Mouse (Mus musculus) neural tube, embryonic 14.5 days (tissue): ENCODE data around the gene Fut8. TPM values are rescaled to one million over a fixed set of nuclear protein-coding genes. Genes with fewer than 3 reads are reported as not detected.

Experiments
- ATAC-seq: fragments of 200-750 bp; cut with Nextera tagmentation; 2 replicates; pipeline ENCODE4 v1.8.0; 2017; ENCODE audit warnings: low read depth, mild to moderate bottlenecking, moderate TSS enrichment, moderate library complexity
- H3K27ac ChIP-seq: fragments of 300-500 bp; sonication (generic); 2 replicates; pipeline ENCODE4 v1.5.1; 2014; ENCODE audit warnings: low read depth, mild to moderate bottlenecking, control low read depth, low read length, moderate library complexity, mixed read lengths
- H3K27me3 ChIP-seq: fragments of 300-500 bp; sonication (generic); 2 replicates; pipeline ENCODE4 v1.6.1; 2014; ENCODE audit warnings: low read length; ENCODE audit not compliant: control insufficient read depth, insufficient read depth
- H3K36me3 ChIP-seq: fragments of 300-500 bp; sonication (generic); 2 replicates; pipeline ENCODE4 v1.6.1; 2014; ENCODE audit warnings: low read length, mixed read lengths; ENCODE audit not compliant: control insufficient read depth, insufficient read depth
- H3K4me1 ChIP-seq: fragments of 300-500 bp; sonication (generic); 2 replicates; pipeline ENCODE4 v1.6.1; 2014; ENCODE audit warnings: low read length; ENCODE audit not compliant: control insufficient read depth, insufficient read depth
- H3K4me2 ChIP-seq: fragments of 300-500 bp; sonication (generic); 2 replicates; pipeline ENCODE4 v1.6.1; 2014; ENCODE audit warnings: mild to moderate bottlenecking, low read depth, low read length, control low read depth
- H3K4me3 ChIP-seq: fragments of 300-500 bp; sonication (generic); 2 replicates; pipeline ENCODE4 v1.5.1; 2014; ENCODE audit warnings: low read depth, low read length, control low read depth, mixed read lengths
- H3K9ac ChIP-seq: fragments of 300-500 bp; sonication (generic); replicated peaks from 2 replicates; pipeline ENCODE4 v1.6.1; 2014; ENCODE audit warnings: low read depth, mild to moderate bottlenecking, control low read depth, low read length, mixed read lengths
- H3K9me3 ChIP-seq: fragments of 300-500 bp; sonication (generic); 2 replicates; pipeline ENCODE4 v1.6.1; 2016; ENCODE audit warnings: low read length; ENCODE audit not compliant: control insufficient read depth
- WGBS: fragments of 180-500 bp; shearing (Covaris S2); extraction: QIAGEN DNeasy Blood & Tissue Kit; methylation state at CpG from one replicate; pipeline ENCODE4 v1.1.7; 2014; 5-methylcytosine and 5-hydroxymethylcytosine counted together
- polyA plus RNA-seq: library from polyadenylated mRNA; unstranded; fragments of >200 nt; fragmentation: Nextera tagmentation; extraction: Ambion mirVana; gene quantifications from 2 replicates; pipeline ENCODE4 v1.2.1, GENCODE M21; 2014

Gene Fut8
- polyA plus RNA-seq, 1 experiment from 2014 or later = 74.6 TPM

DNA sequence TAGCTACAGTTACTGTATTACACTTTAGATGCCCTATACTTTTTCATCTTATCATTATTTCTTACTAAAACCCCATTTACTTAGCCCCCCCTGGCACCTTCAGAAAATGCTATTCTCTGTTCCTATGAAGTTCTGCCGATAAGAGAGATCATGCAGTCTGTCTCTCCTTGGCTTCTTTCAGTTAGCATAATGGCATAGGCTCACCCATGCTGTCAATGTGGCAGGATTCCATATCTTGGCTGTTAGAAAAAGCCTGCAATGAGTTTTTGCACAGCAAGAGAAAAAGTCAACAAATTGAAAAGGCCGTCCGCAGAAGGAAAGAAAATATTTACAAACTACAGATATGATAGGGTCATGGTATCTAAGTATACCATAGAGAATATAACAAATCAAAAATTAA lies 253.6 kb downstream of the Fut8 start:
- no peak overlapping the region for H3K27ac ChIP-seq
- no peaks in the 10 kb centered on the region for H3K9me3 ChIP-seq
- 90% methylated on average over 3 of the region's 3 CpGs for WGBS
- no peak for ATAC-seq
- no peaks in the 10 kb centered on the region for H3K36me3 ChIP-seq
- H3K4me2 ChIP-seq = no peak overlapping the region
- H3K9ac ChIP-seq = no peak overlapping the region
- no peak overlapping the region for H3K4me3 ChIP-seq
- no peaks in the 10 kb centered on the region for H3K4me1 ChIP-seq
- no peaks in the 10 kb centered on the region for H3K27me3 ChIP-seq

DNA sequence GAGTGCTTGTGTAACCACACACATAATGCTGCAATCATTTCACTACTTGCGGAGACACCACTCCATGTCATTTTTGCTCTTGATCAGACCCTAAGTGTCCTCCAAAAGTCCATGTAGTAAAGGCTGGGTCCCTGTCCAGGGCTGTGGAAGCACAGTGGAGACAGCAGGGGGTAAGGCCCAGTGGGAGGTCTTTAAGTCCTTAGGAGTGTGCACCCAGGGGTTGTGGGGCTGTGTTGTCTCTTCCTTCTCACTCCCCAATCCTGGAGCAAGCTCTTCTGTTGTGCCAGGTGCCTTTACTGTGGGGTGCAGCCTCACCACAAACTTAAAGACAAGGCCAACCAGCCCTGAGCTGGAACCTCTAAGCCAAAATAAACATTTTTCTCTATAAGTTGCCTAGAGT lies 257.9 kb downstream of the Fut8 start:
- ATAC-seq = no peak
- 100% methylated on average over 1 of the region's 1 CpGs for WGBS

DNA sequence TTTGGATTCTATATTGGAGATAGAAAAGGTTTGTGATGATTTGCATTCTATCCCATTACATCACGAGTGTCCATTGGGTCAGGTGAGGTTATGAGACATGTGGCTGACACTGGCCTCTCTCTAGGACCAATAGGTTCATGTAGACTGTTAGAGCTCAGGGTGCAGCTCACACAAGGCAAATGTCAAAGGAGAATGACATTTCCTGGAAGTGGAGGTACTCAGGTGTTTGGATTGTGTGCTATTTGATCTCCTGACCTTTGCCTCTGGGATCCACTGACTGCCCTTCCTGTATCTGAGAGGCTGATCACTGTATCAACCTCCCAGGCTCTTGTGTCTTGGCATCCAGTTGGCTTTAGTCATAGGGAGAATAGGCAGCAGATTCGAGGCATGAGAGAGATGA lies 260.2 kb downstream of the Fut8 start:
- ATAC-seq = no peak
- Histone ChIP-seq H3K27ac (no peak overlapping the region), H3K9me3 (no peaks in the 10 kb centered on the region), H3K36me3 (no peaks in the 10 kb centered on the region), H3K9ac (no peak overlapping the region), H3K27me3 (no peaks in the 10 kb centered on the region), H3K4me3 (no peak overlapping the region), H3K4me2 (no peak overlapping the region), H3K4me1 (no peaks in the 10 kb centered on the region)
- 78% methylated on average over 2 of the region's 2 CpGs for WGBS

More for the DNA sequence above, 257.9 kb downstream of the Fut8 start:
- Histone ChIP-seq H3K4me3 (no peak overlapping the region), H3K36me3 (no peaks in the 10 kb centered on the region), H3K4me1 (no peaks in the 10 kb centered on the region), H3K27ac (no peak overlapping the region), H3K9me3 (no peaks in the 10 kb centered on the region), H3K27me3 (no peaks in the 10 kb centered on the region), H3K9ac (no peak overlapping the region), H3K4me2 (no peak overlapping the region)

DNA sequence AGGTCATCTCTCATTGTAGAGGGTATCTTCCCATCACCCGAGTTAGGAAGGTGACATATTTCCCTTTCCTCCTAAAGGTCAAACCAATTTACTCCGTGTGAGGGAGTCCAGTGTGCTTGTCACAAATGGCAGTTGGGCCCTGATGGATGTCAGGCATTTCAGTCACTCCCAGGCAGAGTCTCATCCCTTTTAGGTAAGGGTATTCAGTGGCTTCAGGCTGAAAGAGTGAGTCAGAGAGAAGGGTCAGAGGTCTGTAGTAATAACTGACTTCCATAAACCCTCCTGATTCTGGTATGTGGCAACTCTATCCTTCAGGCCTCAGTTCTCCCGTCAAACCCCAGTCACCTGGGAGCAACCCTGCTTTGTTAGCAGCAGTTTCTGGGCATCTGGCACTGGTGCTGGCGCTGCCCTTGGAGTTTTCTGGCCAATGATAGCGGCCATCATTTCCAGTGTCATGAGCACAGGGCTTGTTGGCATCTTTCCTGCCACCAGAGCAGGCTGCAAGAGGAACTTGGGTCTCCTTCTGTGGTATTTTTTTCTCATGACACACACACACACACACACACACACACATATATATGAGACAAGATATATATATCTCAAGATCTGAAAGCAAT lies 262.6 kb downstream of the Fut8 start:
- H3K9me3 ChIP-seq = no peaks in the 10 kb centered on the region
- H3K4me1 ChIP-seq = no peaks in the 10 kb centered on the region
- no peak overlapping the region for H3K9ac ChIP-seq
- no peak overlapping the region for H3K4me2 ChIP-seq
- no peak overlapping the region for H3K4me3 ChIP-seq
- no peaks in the 10 kb centered on the region for H3K27me3 ChIP-seq
- WGBS = 74% methylated on average over 5 of the region's 5 CpGs
- no peak for ATAC-seq
- no peak overlapping the region for H3K27ac ChIP-seq
- no peaks in the 10 kb centered on the region for H3K36me3 ChIP-seq

DNA sequence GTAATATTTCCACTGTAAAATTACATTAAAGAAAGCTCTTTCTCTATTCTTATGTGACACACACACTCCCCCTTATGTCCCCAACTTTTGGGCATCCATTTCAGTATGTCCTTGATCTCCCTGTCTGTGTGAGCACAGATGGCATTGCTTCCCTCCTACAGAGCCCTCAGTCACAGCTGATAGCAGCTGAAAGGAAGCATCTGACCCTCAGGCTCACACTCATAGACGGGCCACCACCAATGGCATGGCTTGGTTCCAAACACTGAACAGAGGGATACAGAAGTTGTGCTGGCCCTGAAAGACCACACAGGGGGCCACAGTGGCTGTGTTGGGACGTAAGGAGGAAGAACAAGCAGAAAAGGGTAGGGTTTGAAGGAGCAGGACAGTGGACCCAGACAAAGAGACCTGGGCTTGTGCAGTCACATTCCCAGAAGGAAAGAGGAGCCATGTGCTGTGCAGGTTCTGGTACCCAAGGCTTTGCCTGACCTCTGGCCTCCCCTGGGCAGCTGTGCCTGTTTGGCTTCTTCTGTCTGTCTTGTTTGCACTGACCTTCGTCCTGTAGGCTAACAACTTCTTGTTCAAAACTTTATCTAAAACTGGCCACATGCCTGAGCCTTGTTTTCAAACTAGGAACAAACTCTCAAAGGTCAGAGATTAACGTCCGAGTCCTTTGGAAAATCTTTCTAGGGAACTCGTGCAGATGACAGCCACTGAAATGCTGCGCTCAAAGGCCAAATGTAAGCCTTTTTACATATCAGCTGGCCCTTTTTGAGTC lies 263.7 kb downstream of the Fut8 start:
- Histone ChIP-seq H3K9me3 (no peaks in the 10 kb centered on the region), H3K36me3 (no peaks in the 10 kb centered on the region), H3K27me3 (no peaks in the 10 kb centered on the region), H3K4me2 (no peak overlapping the region), H3K4me3 (no peak overlapping the region), H3K4me1 (no peaks in the 10 kb centered on the region), H3K9ac (no peak overlapping the region), H3K27ac (no peak overlapping the region)
- ATAC-seq = no peak
- WGBS = 62% methylated on average over 7 of the region's 7 CpGs

DNA sequence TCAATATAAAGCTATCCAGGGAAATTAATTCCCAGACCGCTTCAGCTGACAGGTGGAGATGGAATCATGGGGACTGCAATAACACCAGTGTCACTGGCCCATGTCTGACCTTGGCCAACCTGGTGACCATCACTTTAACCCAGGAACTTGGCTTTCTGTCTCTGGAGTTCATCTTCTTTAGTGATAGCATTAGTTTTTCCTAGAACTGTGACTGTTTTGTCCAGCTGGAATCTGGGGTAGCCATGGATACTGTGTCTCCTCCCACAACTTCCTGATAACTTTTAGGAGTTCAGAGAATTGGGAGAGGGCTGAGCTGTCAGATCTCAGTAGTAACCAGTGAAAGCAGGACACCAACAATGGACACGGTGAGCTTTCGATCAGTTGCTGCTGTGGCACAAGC lies 264.3 kb downstream of the Fut8 start:
- ATAC-seq = no peak
- no peak overlapping the region for H3K4me2 ChIP-seq

DNA sequence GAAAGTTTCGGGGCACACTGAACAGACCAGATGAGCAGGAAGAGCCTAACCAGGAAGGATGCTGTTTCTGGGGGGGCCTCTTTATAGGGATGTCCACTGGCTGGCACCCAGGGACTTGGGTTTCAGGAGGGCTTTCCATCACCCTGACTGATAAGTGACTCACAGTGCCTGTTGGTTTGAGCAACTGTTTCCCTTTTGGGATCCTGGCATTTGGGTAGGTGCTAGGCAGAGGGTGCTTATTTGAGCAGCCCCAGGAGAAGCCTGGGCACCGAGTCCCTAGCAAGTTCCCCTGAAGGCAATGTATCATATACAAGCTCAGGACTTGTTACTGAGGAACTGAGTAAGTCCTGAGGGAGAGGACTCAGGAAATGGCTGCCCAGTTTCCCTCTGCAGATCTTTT lies 267.5 kb downstream of the Fut8 start:
- no peak for ATAC-seq
- H3K4me3 ChIP-seq = no peak overlapping the region
- H3K27me3 ChIP-seq = no peaks in the 10 kb centered on the region
- no peaks in the 10 kb centered on the region for H3K9me3 ChIP-seq
- H3K4me2 ChIP-seq = no peak overlapping the region
- no peaks in the 10 kb centered on the region for H3K4me1 ChIP-seq
- WGBS = 88% methylated on average over 2 of the region's 2 CpGs
- H3K27ac ChIP-seq = no peak overlapping the region
- no peaks in the 10 kb centered on the region for H3K36me3 ChIP-seq
- no peak overlapping the region for H3K9ac ChIP-seq

More for the DNA sequence above, 264.3 kb downstream of the Fut8 start:
- no peaks in the 10 kb centered on the region for H3K4me1 ChIP-seq
- H3K9ac ChIP-seq = no peak overlapping the region
- whole genome bisulfite sequencing = 87% methylated on average over 3 of the region's 3 CpGs
- H3K4me3 ChIP-seq = no peak overlapping the region
- no peaks in the 10 kb centered on the region for H3K27me3 ChIP-seq
- H3K27ac ChIP-seq = no peak overlapping the region
- no peaks in the 10 kb centered on the region for H3K36me3 ChIP-seq
- H3K9me3 ChIP-seq = no peaks in the 10 kb centered on the region

DNA sequence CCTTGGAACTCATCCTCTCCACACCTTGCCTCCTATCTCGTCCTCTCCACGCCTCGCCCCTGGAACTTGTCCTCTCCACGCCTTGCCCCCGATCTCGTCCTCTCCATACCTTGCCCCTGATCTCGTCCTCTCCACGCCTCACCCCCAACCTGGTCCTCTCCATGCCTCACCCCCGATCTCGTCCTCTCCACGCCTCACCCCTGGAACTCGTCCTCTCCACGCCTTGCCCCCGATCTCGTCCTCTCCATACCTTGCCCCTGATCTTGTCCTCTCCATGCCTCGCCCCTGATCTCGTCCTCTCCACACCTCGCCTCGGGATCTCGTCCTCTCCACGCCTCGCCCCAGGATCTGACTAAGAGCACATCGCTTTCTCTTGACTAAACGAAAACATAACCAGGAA lies 269.8 kb downstream of the Fut8 start:
- H3K9ac ChIP-seq = no peak overlapping the region
- no peak overlapping the region for H3K4me3 ChIP-seq
- 94% methylated on average over 24 of the region's 24 CpGs for WGBS
- H3K9me3 ChIP-seq = no peaks in the 10 kb centered on the region
- no peak overlapping the region for H3K27ac ChIP-seq
- ATAC-seq = no peak
- no peaks in the 10 kb centered on the region for H3K4me1 ChIP-seq
- no peaks in the 10 kb centered on the region for H3K36me3 ChIP-seq
- no peaks in the 10 kb centered on the region for H3K27me3 ChIP-seq
- H3K4me2 ChIP-seq = no peak overlapping the region

DNA sequence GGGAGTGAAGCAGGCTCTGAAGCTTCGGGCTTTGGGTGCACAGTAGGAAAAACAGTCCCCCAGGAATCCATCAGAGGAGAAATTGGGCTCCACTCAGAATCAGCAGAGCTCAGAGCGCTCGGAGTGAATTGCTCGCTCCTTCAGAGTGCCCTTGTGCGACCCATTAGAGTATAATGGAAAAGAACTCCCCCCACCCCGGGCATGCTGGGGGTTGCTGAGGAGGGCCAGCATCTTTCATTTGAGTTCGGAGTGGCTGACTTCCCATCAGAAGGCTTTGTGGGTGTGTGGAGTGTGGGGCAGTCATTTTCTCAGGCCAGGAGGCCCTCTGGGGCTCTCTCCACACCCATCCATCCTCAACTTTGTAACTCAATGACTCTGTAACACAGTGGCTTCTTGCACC lies 272.8 kb downstream of the Fut8 start:
- no peaks in the 10 kb centered on the region for H3K27me3 ChIP-seq
- H3K9ac ChIP-seq = no peak overlapping the region
- H3K9me3 ChIP-seq = no peaks in the 10 kb centered on the region
- H3K27ac ChIP-seq = no peak overlapping the region
- no peak overlapping the region for H3K4me2 ChIP-seq
- H3K4me3 ChIP-seq = no peak overlapping the region
- no peaks in the 10 kb centered on the region for H3K4me1 ChIP-seq
- 74% methylated on average over 7 of the region's 7 CpGs for WGBS
- H3K36me3 ChIP-seq = no peaks in the 10 kb centered on the region
- ATAC-seq = no peak
